Mouse (Mus musculus) lung, postnatal 14 days (tissue): ENCODE data around the gene Nedd4.
"Not testable (repeated sequence)": the region's sequence is repeated elsewhere in the genome, so short reads cannot be mapped to it uniquely, and the experiment has no call there.

ENCODE experiments used
- DNase-seq: peaks from one replicate; pipeline ENCODE4 v3.0.0; 2021

Nedd4 gene

DNA sequence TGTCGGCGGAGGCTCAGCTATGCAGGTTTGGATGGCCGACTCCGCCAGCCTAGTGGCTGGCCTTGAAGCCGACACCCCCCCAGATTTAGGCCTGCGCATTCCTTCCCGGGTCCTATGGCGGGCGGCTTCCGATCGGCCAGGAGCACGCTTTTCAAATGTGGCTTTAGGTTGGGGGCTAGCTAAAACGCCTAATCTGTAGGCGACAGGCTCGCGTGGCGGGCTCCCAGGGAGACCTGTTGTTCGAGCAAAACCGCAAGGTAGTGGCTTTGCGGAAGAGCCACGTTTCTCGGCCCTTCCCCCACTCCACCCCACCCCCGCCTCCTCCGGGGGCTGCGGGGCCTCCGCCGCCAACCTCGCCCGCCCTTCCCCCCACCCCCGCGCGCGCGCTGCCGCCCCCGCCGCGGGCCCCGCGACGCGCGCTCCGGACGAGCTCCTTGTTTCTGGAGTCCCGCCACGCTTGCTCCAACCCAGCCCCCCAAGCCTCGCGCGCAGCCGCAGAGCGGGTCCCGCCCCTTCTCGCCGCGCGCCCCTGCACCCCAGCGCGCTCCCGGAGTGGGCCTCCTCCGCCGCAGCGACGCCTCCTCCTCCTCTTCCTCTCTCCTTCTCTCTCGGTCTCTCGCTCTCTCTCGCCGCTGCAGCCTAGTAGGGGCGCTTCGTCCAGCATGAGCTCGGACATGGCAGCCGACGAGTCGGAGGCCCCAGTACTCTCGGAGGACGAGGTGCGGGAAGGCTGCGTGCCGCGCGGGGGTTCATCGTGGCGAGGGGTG is at the start of gene Nedd4:
TSS of gene Nedd4 (plus strand) at position 452 of the 767 bp plus-strand sequence.
- peak; percentile 96 for DNase-seq

DNA sequence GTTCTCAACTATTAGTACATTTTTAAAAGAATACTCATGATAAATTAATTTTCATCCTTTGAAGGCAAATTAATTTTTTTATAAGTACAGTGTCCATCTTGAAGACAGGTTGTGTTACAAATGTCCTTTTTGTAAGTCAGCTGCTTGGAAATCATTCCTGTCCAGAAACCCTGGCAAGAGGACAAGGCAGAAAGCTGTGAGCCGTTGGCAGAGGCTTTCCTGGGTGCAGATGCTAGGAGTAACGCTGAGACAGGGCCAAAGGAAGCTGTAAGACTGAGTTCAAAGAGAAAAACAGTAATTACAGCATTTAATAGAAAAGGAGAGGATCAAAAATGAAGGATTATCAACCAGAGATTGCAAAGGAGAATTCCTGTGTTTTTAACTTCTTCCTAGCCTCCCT is 48.3 kb upstream of the Nedd4 start:
- no peak for DNase-seq

DNA sequence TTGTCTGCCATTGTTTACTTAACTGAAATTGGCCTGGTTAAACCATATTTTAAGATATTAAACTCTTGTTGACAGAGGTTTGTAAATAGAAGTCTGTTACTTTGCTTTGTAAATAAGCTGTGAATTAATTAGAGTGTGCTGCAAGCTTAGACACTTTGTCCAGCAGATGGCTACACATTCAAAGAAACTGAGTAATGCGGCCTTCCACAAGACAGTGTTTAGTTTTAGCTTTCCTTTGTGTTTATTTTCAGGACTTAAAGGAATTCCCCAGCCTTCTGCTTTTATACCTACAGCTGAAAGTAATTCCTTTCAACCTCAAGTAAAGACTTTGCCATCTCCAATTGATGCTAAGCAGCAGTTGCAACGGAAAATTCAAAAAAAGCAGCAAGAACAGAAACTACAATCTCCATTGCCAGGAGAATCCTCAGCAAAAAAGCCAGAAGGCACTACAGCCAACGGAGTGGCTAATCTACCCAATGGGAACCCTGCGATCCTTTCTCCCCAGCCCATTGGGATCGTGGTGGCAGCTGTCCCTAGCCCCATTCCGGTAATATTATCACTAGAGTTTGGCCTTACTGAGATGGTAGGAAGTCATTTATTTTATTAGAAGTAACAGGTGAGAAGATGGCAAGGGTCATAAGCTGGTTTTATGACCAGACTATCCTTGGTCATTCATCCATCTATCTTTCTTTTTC is 47.2 kb upstream of the Nedd4 start:
- no peak for DNase-seq

DNA sequence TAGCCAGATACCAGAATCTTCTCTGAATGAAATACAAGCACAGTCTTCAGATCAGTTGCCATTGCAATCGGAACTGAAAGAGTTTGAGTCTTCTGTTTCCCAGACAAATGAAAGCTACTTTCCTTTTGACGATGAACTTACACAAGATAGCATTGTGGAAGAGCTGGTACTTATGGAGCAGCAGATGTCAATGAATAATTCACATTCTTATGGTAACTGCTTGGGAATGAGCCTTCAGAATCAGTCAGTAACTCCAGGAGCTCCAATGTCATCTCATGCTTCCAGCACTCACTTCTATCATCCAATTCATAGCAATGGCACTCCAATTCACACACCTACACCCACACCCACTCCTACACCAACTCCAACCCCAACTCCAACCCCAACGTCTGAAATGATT is 44.1 kb upstream of the Nedd4 start:
- no peak for DNase-seq

DNA sequence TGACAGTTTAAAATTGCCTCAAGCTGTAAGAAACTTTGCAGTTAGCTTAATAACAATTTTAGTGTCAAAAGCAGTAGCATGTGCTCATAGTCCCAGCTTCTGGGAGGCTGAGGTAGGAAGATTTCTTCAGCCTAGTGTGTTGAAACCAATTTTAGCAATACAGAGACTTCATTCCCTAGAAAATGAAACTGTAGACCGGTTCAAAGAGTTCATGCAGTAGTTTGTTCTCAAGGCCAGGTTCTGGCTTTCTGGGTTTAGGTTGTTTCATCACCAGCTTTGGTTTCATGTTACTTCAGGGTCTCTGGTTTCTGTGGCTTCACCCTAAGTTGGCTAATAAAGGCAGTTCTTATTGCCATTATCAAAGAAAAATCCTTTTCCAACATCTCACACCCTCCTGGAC is 38.5 kb upstream of the Nedd4 start:
- DNase-seq, result no peak

DNA sequence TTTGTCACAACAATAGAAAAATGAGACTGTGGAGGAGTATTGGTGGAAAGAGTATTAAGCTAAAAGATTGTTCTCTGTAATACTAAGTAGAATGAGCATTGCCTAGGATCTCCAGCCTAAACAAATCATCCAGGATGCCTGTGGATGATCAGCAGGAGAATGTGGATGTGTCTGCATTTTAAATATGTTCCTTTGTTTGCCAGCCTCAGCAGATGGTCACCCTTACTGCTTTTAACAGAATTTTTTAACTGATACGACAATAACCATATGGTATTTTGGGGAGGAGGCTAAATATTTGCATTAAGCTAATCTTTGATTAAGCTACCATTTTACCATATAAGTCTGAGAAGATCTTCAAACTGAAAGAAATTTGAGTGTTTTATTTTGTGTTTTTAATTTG is 34.5 kb upstream of the Nedd4 start:
- no peak for DNase-seq

DNA sequence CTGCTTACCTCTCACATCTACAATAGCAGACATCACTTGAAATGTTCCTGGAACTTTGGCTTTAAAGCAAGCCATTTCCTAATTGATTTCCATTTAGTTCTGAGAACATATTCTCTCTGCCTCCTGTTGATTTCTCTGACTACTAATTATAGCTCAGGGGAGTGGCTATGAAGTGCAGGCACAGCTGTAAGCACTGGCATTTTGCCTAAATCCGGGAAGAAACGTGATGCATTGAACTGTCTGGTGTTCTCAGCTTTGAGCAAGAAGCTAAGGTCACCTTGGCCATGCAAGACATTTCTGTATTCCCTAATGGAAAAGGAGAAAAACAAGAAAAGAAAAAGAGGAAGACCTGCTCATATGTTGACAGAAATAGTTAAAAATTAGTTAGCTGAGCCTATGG is 33.6 kb upstream of the Nedd4 start:
- DNase-seq, result peak; percentile 54

DNA sequence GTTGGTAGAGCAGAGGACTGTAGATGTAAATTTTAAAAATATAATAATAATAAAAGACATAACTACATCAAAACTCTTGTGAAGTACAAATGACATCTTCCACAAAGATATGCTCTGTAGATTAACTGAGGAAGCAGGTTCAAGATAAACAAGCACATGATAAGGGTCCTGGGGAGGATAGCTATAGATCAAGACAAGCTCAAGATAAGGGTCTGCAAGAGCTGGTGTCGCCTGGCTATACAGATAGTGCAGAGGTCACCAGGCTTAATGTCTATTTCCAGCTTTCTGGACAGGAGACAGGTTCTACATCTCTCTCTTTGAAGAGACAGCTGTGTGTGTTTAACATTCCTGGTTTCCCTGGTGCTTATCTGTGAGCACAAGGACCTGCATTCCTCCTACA is 29.9 kb upstream of the Nedd4 start:
- no peak for DNase-seq

DNA sequence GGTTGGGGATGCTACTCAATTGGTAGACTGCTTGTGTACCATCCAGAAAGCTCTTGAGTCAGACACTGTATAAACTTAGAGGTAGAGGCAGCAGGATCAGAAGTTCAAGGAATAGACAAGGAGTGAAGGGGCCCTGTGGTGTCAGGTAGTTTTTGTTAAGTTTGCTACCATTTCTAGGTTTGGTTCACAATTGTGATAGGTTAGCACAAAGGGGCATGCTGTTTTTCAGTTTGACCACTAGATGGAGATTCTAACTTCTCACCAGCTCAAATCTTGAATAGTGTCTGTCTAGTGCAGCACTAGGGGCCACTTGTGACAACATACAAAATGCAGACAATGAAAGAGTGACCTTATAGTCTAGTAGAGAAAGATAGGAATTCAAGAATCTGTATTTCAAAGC is 27.0 kb upstream of the Nedd4 start:
- no peak for DNase-seq

DNA sequence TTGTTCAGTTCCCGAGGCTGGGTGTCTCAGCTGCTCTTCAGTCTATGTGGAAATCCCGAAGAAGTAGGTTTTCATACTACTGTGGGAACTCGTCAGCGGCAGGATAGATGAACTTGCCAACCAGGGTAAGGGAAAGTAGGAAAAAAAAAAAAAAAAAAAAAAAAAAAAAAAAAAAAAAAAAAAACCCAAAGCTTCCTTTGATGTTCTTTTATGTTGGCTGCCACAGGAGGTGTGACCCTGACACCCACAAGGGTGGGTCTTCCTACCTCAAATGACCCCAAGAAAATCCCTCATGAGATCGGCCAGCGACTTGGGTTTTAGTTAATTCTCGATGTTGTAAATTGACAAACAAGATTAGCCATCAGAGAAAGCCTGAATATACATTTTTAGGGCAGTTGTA is 25.6 kb upstream of the Nedd4 start:
- no peak for DNase-seq

DNA sequence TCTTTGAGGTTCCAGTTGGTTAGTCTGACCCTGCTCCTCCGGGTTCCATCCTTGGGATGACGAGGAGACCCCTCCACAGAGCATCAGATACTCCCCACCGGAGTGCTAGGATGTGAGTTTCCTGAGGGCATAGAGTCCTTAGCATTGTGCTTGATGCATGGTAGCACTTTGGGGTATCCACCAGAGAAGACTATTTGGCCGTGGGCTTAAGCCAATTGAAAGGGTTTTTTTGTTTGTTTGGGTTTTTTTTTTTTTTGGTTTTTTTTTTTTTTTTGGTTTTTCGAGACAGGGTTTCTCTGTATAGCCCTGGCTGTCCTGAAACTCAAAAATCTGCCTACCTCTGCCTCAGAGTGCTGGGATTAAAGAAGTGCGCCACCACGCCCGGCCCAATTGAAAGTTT is 24.9 kb upstream of the Nedd4 start:
- no peak for DNase-seq

DNA sequence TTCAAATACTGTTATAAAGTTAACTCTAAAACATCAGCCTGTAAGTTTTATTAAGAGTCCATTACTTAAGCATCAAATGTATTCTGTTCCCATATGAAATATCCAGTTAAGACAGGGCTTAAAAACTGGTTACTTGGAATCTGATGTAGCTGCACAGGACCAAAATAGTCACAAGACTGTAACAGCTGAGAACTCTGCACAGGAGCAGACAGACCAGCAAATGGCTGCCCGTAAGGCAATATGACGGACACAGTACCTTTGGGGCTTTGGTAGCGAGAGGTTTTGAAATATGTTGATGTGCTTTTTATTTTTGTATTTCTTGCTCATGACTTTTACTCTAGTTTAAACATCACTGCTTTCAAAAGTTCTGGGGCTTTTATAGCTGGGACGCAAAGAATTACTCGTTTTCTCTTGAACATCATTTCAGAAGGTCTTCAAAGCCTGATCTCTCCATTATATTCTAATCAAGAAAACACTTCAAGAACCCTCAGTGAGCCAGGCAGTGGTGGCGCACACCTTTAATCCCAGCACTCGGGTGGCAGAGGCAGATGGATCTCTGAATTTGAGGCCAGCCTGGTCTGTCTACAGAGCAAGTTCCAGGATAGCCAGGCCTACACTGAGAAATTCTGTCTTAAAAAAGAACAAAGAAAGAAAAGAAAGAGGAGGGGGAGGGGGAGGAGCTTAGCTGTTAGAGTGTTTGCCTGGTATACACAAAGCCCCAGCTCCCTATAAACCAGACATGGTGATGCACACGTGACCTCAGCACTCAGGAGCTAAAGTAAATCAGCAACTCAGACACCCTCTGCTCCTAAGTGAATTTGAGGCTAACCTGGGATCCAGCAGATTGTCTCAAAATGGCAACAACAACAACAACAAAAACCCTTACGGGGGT is 22.9 kb upstream of the Nedd4 start:
- DNase-seq, result no peak

DNA sequence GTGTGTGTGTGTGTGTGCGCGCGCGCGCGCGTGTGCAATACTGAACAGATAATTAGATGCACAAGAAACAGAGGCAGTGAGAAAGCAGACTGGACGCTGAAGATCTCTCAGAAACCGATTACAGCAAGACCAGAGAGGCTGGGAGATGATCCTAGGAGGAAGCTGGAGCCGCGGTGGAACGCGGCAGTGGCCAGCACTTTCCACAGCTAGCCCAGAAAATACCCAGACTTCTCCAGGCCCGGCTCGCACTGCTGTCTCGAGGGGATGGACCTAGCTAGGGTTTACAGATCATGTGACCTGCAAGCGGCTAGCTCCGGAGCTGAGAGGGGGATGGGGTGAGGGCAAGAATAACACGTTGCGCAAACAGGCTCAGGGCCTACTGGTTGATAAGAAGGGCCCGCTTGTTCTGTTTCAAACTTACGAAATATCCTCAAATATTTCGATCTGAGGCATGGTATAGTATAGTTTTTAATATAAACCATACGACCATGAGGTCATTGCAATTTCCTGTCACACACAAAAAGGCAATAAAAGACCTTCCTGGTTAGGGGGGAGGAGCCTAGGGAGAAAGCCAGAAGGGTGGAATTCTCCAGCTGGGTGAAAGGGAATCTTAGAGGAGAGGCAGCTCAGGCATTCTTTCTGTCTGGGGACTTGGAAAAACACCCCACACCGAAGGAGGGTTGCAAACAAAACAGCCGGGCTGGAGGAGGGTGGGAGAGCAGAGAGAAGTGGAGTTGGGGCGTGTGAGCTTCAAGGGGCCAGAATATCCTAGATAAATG is 22.1 kb upstream of the Nedd4 start:
- peak; percentile 86 for DNase-seq

DNA sequence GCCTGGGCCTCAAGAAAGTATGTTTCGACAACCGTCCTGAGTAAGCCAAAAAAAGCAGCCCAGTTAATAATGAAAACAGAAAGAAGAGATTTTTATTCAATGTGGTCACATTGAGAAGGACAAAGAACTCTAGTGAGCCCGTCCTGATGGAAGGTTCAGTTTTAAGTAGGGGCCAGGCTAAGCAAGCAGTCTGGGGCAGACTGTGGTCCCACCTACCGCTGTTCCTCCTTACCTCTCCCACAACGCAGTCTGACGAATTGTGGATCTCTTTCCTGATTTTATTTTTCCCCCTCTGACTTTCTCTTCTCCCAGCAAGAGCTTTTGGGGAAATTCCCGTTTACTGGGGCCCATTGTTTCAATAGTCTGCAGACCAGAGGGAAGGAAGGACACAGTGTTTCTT is 21.5 kb upstream of the Nedd4 start:
- no peak for DNase-seq

DNA sequence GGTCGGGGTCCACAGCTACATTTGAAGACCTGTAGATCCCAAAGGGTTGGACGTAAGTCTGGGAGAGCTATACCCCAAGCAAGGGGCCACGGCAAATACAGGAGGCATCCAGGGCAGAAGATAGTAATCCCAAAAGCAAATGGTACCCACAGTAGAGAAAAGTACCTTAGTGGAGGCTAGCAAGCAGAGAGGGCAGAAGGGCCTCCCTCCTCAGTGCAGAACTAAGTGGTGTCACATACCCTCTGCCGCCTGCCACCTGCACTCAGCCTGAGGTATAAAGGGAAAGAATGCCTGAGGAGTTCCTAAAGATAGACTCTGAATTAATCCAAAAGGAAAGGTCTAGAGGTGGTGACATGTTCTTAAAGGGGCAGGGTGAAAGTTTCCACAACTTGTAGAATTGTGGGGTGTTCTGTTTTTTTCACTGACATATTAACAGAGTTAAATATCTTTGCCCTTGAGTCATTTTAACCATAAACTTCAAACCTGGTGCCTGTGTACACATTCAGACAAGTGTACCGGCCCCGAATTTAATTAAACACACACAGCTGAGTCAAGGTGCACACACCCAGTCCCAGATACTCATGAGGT is 21.0 kb upstream of the Nedd4 start:
- no peak for DNase-seq

DNA sequence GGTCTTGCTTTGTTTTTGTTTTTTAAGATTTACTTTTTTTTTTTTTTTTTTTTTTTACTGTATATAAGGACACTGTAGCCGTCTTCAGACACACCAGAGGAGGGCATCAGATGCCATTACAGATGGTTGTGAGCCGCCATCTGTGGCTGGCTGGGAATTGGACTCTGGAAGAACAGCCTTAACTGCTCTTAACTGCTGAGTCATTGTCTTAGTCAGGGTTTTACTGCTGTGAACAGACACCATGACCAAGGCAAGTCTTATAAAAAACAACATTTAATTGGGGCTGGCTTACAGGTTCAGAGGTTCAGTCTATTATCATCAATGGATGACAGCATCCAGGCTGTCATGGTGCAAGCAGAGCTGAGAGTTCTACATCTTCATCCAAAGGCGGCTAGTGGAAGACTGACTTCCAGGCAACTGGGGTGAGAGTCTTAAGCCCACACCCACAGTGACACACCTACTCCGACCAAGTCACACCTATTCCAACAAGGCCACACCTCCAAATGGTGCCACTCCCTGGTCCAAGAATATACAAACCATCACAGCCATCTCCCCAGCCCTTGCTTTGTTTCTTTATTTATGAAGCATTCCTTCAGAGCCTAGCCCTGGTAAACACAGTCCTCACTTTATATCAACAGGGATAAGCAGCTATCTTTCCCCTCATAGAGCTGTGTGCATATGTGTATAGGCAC is 19.2 kb upstream of the Nedd4 start:
- not testable (repeated sequence) for DNase-seq

DNA sequence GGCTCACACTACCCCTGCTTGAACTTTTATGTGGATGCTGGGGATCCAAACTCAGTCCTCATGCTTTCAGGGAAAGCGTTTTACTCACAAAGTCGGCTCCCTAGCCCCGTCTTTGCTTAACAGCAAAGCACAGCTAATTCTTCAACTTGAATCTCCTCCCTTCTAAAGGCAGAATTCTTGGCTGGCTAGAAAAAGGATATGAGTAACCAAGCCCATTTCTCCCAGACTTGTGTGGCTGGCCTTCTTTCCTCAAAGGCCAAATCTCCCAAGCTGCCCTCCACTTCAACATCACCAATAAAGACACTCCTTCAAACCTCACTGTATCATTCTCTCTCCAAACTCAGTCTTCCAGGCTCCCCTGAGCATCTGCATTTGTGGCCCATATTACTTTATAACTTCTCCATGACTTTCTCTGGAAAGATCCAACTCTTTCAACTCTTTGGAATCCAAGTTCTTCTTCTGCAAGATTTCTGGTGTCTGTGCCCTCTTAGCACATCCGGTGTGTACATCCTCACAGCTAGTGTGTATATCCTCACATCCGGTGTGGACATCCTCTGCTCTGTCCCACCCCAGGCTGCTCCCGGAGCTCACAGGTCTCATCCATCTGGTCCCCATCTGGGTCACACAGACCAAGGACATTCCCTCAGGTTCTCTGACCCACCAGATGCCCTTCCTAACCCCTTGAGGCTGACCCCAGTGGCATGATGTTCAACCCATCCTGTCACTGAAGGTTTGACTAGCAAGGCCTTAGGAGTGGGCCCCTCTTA is 18.3 kb upstream of the Nedd4 start:
- no peak for DNase-seq

DNA sequence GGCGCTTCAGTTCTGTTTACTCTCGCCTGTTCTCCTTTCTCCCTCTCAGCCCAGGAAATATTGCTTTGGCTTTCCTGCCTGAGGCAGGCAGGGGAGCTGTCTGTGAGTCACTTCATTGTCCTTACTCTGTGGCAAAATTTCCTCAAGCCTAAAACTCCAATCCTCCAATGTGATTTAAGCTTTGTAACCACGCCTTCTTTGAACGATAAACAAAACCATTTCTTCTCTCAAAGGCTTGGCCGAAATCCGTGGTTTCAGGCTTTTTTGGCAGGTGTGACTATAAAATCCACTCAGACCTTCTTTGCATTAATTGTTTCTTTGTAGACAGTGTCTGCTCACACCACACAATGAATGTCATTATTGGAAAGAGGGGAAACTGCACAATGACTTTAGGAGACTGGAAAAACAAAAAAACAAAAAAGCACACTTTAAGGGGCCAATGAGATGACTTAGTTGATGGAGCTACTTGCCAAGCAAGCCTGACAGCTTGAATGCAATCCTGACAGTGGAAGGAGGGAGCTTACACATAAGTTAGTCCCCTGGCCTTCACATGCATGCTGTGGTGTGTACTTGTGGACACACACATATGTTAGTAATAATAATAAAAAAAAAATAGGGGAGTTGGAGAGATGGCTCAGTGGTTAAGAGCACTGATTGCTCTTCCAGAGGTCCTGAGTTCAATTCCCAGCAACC is 17.6 kb upstream of the Nedd4 start:
- DNase-seq, result no peak

DNA sequence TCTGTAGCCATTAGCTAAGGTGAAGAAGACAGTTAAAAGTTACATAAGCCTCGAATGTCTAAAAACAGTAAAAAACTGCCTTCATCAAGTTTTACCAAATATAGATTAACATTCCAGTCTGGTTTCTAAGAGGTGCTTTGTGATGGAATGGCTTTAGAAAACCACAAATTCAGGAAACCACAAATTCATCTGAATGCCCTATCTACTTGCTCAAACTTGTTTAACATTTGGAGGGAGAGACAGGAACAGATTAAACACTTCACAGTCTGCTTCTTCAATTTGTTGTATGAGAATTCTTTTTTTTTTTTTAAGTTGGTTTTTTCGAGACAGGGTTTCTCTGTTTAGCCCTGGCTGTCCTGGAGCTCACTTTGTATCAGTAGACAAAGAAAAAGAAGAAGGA is 12.4 kb upstream of the Nedd4 start:
- no peak for DNase-seq

DNA sequence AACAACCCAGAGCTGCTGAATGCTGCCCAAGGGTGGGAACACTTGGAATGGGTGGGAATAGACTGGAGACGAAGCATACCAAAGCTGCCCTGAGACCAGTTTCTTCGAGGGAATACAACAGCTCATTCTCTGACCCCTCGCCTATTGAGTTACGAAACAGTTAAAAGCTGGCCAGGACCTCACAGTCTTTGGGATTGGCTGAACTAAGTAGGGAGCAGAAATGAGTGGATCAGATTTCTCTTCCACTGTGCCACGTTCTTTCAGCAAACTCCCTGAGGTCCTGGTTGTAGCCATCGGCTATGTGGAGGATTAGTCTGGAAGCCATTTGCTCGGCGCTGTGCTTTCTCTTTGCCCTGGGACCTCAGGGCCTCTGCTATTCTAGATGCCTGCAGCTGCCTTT is 9.2 kb upstream of the Nedd4 start:
- DNase-seq, result no peak
